ENCODE assay signal across 12 mouse cellular contexts in the genomic region with DNA sequence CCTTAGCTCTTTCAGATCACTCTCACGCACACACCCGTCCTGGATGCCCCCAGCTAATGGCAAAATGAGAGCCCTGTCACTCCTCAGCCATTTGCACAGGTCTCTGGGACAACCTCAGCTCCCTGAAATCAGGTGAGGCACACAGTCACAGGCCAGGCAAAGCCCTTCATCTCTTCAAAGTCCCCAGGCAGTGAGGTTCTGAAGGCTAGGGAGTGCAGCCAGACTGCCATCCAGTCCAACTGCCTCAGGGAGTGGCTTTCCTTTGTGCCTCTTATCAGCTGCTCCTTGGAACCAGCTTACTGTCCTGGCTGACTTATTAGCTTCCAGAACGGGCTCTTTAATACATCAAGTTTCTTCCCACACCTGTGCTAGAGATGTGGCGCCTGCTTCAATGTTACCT. TPM values are rescaled to one million over a fixed set of nuclear protein-coding genes. Genes with fewer than 3 reads are reported as not detected.
DNase-seq lines count a peak whose midpoint lies in the region; ATAC-seq lines count a peak whose summit lies in the region.
"Had no signal": no experiment of that assay in that cellular context is flagged by ENCODE, and none has a peak within 500 bp of the region (broad histone marks: within the 10 kb centered on the region; RNA-seq: fewer than 3 reads in every experiment).

No protein-coding gene starts in this region.

- WGBS in lung, embryonic 16.5 days = 65% methylated on average over 4 of the region's 4 CpGs
- 66% methylated on average over 4 of the region's 4 CpGs for WGBS in intestine, embryonic 14.5 days
- WGBS in midbrain, embryonic 10.5 days = 92% methylated on average over 4 of the region's 4 CpGs
- WGBS in kidney, embryonic 16.5 days = 70% methylated on average over 4 of the region's 4 CpGs

- H3K27ac ChIP-seq in lung, embryonic 16.5 days (ENCODE audit: low read length) = no peak overlapping the region
- H3K27ac ChIP-seq in intestine, embryonic 14.5 days (ENCODE audit: low read depth) = no peak overlapping the region; the same call in 1 of the 2 replicates
- H3K27ac ChIP-seq in midbrain, embryonic 10.5 days (replicated peaks) = peak overlapping the region; percentile 38; the same call in 1 of the 2 replicates
- no peak overlapping the region for H3K27ac ChIP-seq in kidney, embryonic 16.5 days (ENCODE audit: low read length)
- H3K27ac ChIP-seq: limb, embryonic 15.5 days had no signal

- H3K36me3 ChIP-seq in lung, embryonic 16.5 days (ENCODE audit: control insufficient read depth, insufficient read depth, low read length) = peaks cover 9% of the 10 kb centered on the region
- H3K36me3 ChIP-seq in intestine, embryonic 14.5 days (ENCODE audit: control insufficient read depth, insufficient read depth, low read length) = peaks cover 64% of the 10 kb centered on the region
- peaks cover 99% of the 10 kb centered on the region for H3K36me3 ChIP-seq in midbrain, embryonic 10.5 days
- H3K36me3 ChIP-seq in kidney, embryonic 16.5 days (ENCODE audit: insufficient read depth, low read length) = peaks cover 23% of the 10 kb centered on the region

- no peak overlapping the region for H3K4me3 ChIP-seq in lung, embryonic 16.5 days (ENCODE audit: low read length)
- H3K4me3 ChIP-seq in intestine, embryonic 14.5 days (ENCODE audit: low read depth, low read length) = no peak overlapping the region
- no peak overlapping the region for H3K4me3 ChIP-seq in midbrain, embryonic 10.5 days
- no peak overlapping the region for H3K4me3 ChIP-seq in kidney, embryonic 16.5 days (ENCODE audit: low read length)
- H3K4me3 ChIP-seq: limb, embryonic 15.5 days had no signal

- no peak for ATAC-seq in lung, embryonic 16.5 days (ENCODE audit: low read depth)
- peak; percentile 59; the same call in 1 of the 2 replicates for ATAC-seq in intestine, embryonic 14.5 days (replicated peaks; ENCODE audit: low FRiP score, low TSS enrichment, low read depth)
- ATAC-seq in kidney, embryonic 16.5 days (ENCODE audit: low FRiP score, low TSS enrichment) = no peak
- ATAC-seq: activated CD4-positive, CD25-positive, alpha-beta regulatory T cell, adult 4 months; inflammation-experienced regulatory T-cells, adult 6 months had no signal

- no peaks in the 10 kb centered on the region for H3K27me3 ChIP-seq in lung, embryonic 16.5 days (ENCODE audit: control insufficient read depth, insufficient read depth, low read depth, low read length)
- H3K27me3 ChIP-seq in intestine, embryonic 14.5 days (replicated peaks; ENCODE audit: control insufficient read depth, insufficient read depth, low read length) = no peaks in the 10 kb centered on the region
- no peaks in the 10 kb centered on the region for H3K27me3 ChIP-seq in midbrain, embryonic 10.5 days (ENCODE audit: low read depth, poor library complexity, severe bottlenecking)
- no peaks in the 10 kb centered on the region for H3K27me3 ChIP-seq in kidney, embryonic 16.5 days (ENCODE audit: insufficient read depth, low read length)
- H3K27me3 ChIP-seq: limb, embryonic 15.5 days had no signal

- no peak overlapping the region for H3K4me2 ChIP-seq in lung, embryonic 16.5 days (ENCODE audit: low read depth, low read length)
- no peak overlapping the region for H3K4me2 ChIP-seq in intestine, embryonic 14.5 days (ENCODE audit: low read length)
- H3K4me2 ChIP-seq in kidney, embryonic 16.5 days (replicated peaks; ENCODE audit: low read depth, low read length) = no peak overlapping the region
- H3K4me2 ChIP-seq: limb, embryonic 15.5 days had no signal

- H3K9me3 ChIP-seq in lung, embryonic 16.5 days (ENCODE audit: control insufficient read depth, low read length) = no peaks in the 10 kb centered on the region
- H3K9me3 ChIP-seq in intestine, embryonic 14.5 days (ENCODE audit: control insufficient read depth, low read length) = no peaks in the 10 kb centered on the region
- H3K9me3 ChIP-seq in midbrain, embryonic 10.5 days (replicated peaks) = no peaks in the 10 kb centered on the region
- no peaks in the 10 kb centered on the region for H3K9me3 ChIP-seq in kidney, embryonic 16.5 days (ENCODE audit: low read length)
- H3K9me3 ChIP-seq: limb, embryonic 15.5 days had no signal

- H3K9ac ChIP-seq in lung, embryonic 16.5 days (ENCODE audit: low read length) = peak overlapping the region; percentile 31; the same call in 1 of the 2 replicates
- no peak overlapping the region for H3K9ac ChIP-seq in intestine, embryonic 14.5 days (ENCODE audit: low read length)
- H3K9ac ChIP-seq in kidney, embryonic 16.5 days (replicated peaks; ENCODE audit: low read length) = no peak overlapping the region
- H3K9ac ChIP-seq: limb, embryonic 15.5 days had no signal

- DNase-seq in lung, postnatal 14 days = no peak
- no peak for DNase-seq in intestine, embryonic 14.5 days (ENCODE audit: low spot score)
- no peak for DNase-seq in midbrain, embryonic 10.5 days (ENCODE audit: low spot score)
- peak; percentile 38 for DNase-seq in testis, postnatal 14 days (ENCODE audit: low spot score)
- no peak for DNase-seq in left cerebral cortex, adult 8-10 months (ENCODE audit: low spot score in 2 of 2)
- DNase-seq: heart, adult 11 months; retina, postnatal 1 day had no signal

- peaks cover 17% of the 10 kb centered on the region for H3K4me1 ChIP-seq in lung, embryonic 16.5 days (replicated peaks; ENCODE audit: control insufficient read depth, insufficient read depth, low read length)
- H3K4me1 ChIP-seq in intestine, embryonic 14.5 days (replicated peaks; ENCODE audit: control insufficient read depth, insufficient read depth, low read length) = peaks cover 13% of the 10 kb centered on the region
- peaks cover 54% of the 10 kb centered on the region for H3K4me1 ChIP-seq in midbrain, embryonic 10.5 days
- peaks cover 5% of the 10 kb centered on the region for H3K4me1 ChIP-seq in kidney, embryonic 16.5 days (ENCODE audit: insufficient read depth, low read length)

RNA-seq across cellular contexts. Expression of gene Fads2, which starts 6.9 kb away (rescaled TPM):
- polyA plus RNA-seq in lung, embryonic 16.5 days (2015; fragmentation: Nextera tagmentation; extraction: Ambion mirVana) = 67.5 and 74.5 TPM in 2 replicates
- 64.2 and 71.4 TPM in 2 replicates for polyA plus RNA-seq in intestine, embryonic 14.5 days (2014; fragmentation: Nextera tagmentation; extraction: Ambion mirVana)
- 207 and 236 TPM in 2 replicates for polyA plus RNA-seq in midbrain, embryonic 10.5 days (2016; fragmentation: Nextera tagmentation; extraction: Ambion mirVana)
- total RNA-seq in left cerebral cortex, adult 8-10 months (2022) = 100 to 1,000 TPM; 123 to 134 (median 128) TPM
- 76.1 and 85.9 TPM in 2 replicates for polyA plus RNA-seq in kidney, embryonic 16.5 days (2015; fragmentation: Nextera tagmentation; extraction: Ambion mirVana)

RNA-seq across cellular contexts. Expression of gene Fads3, which starts 53.3 kb away (rescaled TPM):
- polyA plus RNA-seq in lung, embryonic 16.5 days (2015; fragmentation: Nextera tagmentation; extraction: Ambion mirVana) = 72.0 and 76.0 TPM in 2 replicates
- polyA plus RNA-seq in intestine, embryonic 14.5 days (2014; fragmentation: Nextera tagmentation; extraction: Ambion mirVana) = 8.4 and 11.5 TPM in 2 replicates
- polyA plus RNA-seq in midbrain, embryonic 10.5 days (2016; fragmentation: Nextera tagmentation; extraction: Ambion mirVana) = 5.5 and 5.8 TPM in 2 replicates
- 10 to 100 TPM; 25.9 to 28.5 (median 27.1) TPM for total RNA-seq in left cerebral cortex, adult 8-10 months (2022)
- polyA plus RNA-seq in kidney, embryonic 16.5 days (2015; fragmentation: Nextera tagmentation; extraction: Ambion mirVana) = 30.1 and 36.5 TPM in 2 replicates
- polyA plus RNA-seq: activated CD4-positive, CD25-positive, alpha-beta regulatory T cell, adult 4 months; inflammation-experienced regulatory T-cells, adult 6 months had no signal
